ENCODE assay signal across 16 mouse cellular contexts in the genomic region with DNA sequence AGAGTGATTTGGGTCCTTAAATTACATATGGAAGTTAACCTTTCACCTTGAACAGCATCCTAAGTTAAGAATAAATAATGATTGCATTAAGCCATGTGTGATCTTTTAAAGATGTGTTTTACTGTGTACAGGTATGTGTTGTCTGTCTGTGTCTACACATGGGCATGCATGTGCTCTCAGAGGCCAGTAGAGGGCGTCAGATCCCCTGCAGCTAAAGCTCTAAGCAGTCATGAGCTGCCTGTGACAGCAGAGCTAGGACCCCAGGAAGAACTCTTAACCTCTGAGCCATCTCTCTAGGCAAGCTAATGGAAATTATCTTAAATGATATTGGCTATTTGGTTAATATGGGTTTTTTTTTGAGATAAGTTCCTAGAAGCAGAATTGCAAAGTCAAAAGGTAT.
DNase-seq lines count a peak whose midpoint lies in the region; ATAC-seq and TF ChIP-seq lines count a peak whose summit lies in the region.
"Had no signal": no experiment of that assay in that cellular context is flagged by ENCODE, and none has a peak within 500 bp of the region (broad histone marks: within the 10 kb centered on the region; RNA-seq: fewer than 3 reads in every experiment).

No protein-coding gene starts in this region.

- peak; percentile 58 for TF ChIP-seq CTCF in lung, embryonic 14.5 days (IDR thresholded peaks at IDR 0.05; ENCODE audit: low read depth)
- TF ChIP-seq CTCF in bone marrow macrophage, adult 2 months (IDR thresholded peaks at IDR 0.05; ENCODE audit: low read depth, low read length) = peak; percentile 39; the same call in 1 of the 2 replicates

- no peak overlapping the region for H3K27ac ChIP-seq in lung, embryonic 14.5 days (ENCODE audit: low read depth)
- no peak overlapping the region for H3K27ac ChIP-seq in bone marrow macrophage, adult 2 months (ENCODE audit: insufficient read depth, low read depth, low read length)
- no peak overlapping the region for H3K27ac ChIP-seq in midbrain, embryonic 14.5 days (replicated peaks; ENCODE audit: low read depth, low read length)
- H3K27ac ChIP-seq: forebrain, embryonic 15.5 days; hindbrain, embryonic 15.5 days; macrophage had no signal

- no peak overlapping the region for H3K9ac ChIP-seq in lung, embryonic 14.5 days
- H3K9ac ChIP-seq in midbrain, embryonic 14.5 days (replicated peaks; ENCODE audit: low read length) = no peak overlapping the region
- H3K9ac ChIP-seq: forebrain, embryonic 15.5 days; hindbrain, embryonic 15.5 days had no signal

- DNase-seq in heart, adult 11 months = peak; percentile 88
- DNase-seq in heart, postnatal 36 days = no peak
- peak; percentile 54 for DNase-seq in lung, embryonic 14.5 days
- DNase-seq in lung, adult 18-20 months = no peak
- peak; percentile 16 for DNase-seq in splenic B cell, adult 2 months (ENCODE audit: low read depth, low spot score)
- no peak for DNase-seq in natural killer cell, adult 2 months (ENCODE audit: low spot score in 2 of 2)
- DNase-seq in midbrain, embryonic 14.5 days = no peak
- DNase-seq: adrenal gland, adult 8-10 months; cerebellum, adult 18-20 months had no signal

- H3K4me3 ChIP-seq in lung, embryonic 14.5 days (ENCODE audit: low read depth, low read length) = no peak overlapping the region
- H3K4me3 ChIP-seq in bone marrow macrophage, adult 2 months (ENCODE audit: insufficient read depth, low read length) = no peak overlapping the region
- no peak overlapping the region for H3K4me3 ChIP-seq in midbrain, embryonic 14.5 days (replicated peaks; ENCODE audit: low read depth, low read length)
- H3K4me3 ChIP-seq: forebrain, embryonic 15.5 days; hindbrain, embryonic 15.5 days; limb, embryonic 10.5 days; myocyte had no signal

- H3K9me3 ChIP-seq in lung, embryonic 14.5 days (ENCODE audit: low read depth, low read length) = no peaks in the 10 kb centered on the region
- no peaks in the 10 kb centered on the region for H3K9me3 ChIP-seq in midbrain, embryonic 14.5 days (ENCODE audit: control insufficient read depth, low read length)
- H3K9me3 ChIP-seq: forebrain, embryonic 15.5 days; G1E; hindbrain, embryonic 15.5 days; limb, embryonic 10.5 days had no signal

- no peaks in the 10 kb centered on the region for H3K4me1 ChIP-seq in lung, embryonic 14.5 days (ENCODE audit: insufficient read depth)
- no peaks in the 10 kb centered on the region for H3K4me1 ChIP-seq in bone marrow macrophage, adult 2 months (ENCODE audit: control insufficient read depth, insufficient read depth, low read length)
- H3K4me1 ChIP-seq in midbrain, embryonic 14.5 days (ENCODE audit: control insufficient read depth, insufficient read depth, low read length) = peaks cover 9% of the 10 kb centered on the region

- no peak overlapping the region for H3K4me2 ChIP-seq in lung, embryonic 14.5 days
- no peak overlapping the region for H3K4me2 ChIP-seq in midbrain, embryonic 14.5 days (ENCODE audit: low read length)
- H3K4me2 ChIP-seq: forebrain, embryonic 15.5 days; hindbrain, embryonic 15.5 days had no signal

- no peaks in the 10 kb centered on the region for H3K36me3 ChIP-seq in lung, embryonic 14.5 days (ENCODE audit: insufficient read depth)
- H3K36me3 ChIP-seq in splenic B cell, adult 2 months (ENCODE audit: control insufficient read depth, insufficient read depth, low read length, poor library complexity, severe bottlenecking) = no peaks in the 10 kb centered on the region
- no peaks in the 10 kb centered on the region for H3K36me3 ChIP-seq in midbrain, embryonic 14.5 days (ENCODE audit: control insufficient read depth, insufficient read depth, low read length)
- H3K36me3 ChIP-seq: forebrain, embryonic 15.5 days; G1E; hindbrain, embryonic 15.5 days; limb, embryonic 10.5 days had no signal

- WGBS in lung, embryonic 14.5 days = 18% methylated on average over 1 of the region's 1 CpGs
- WGBS in midbrain, embryonic 14.5 days = 19% methylated on average over 1 of the region's 1 CpGs

- TF ChIP-seq POLR2A in bone marrow macrophage, adult 2 months (IDR thresholded peaks at IDR 0.05; ENCODE audit: borderline replicate concordance, low read depth, low read length) = no peak

- H3K27me3 ChIP-seq in lung, embryonic 14.5 days (ENCODE audit: insufficient read depth, low read length) = no peaks in the 10 kb centered on the region; the same call in 1 of the 2 replicates
- H3K27me3 ChIP-seq in splenic B cell, adult 2 months (ENCODE audit: control insufficient read depth, insufficient read depth, low read length, poor library complexity, severe bottlenecking) = no peaks in the 10 kb centered on the region
- no peaks in the 10 kb centered on the region for H3K27me3 ChIP-seq in midbrain, embryonic 14.5 days (ENCODE audit: control insufficient read depth, insufficient read depth, low read length)
- H3K27me3 ChIP-seq: forebrain, embryonic 15.5 days; hindbrain, embryonic 15.5 days had no signal

- intact Hi-C loops in heart, postnatal 36 days (cut with DNase I) = no loop called here

- ATAC-seq in lung, embryonic 14.5 days (ENCODE audit: insufficient read depth) = no peak
- ATAC-seq in midbrain, embryonic 14.5 days (ENCODE audit: low FRiP score, low TSS enrichment) = no peak
- ATAC-seq: forebrain, embryonic 15.5 days had no signal

Comparison
In these comparisons a context has a peak if more than half of its experiments do, and no peak if none do; other contexts are left out.
1. DNase-seq: peak in heart, adult 11 months (single experiment), lung, embryonic 14.5 days (single experiment) and splenic B cell, adult 2 months (single experiment); none in heart, postnatal 36 days (0 of 2), lung, adult 18-20 months (0 of 2), natural killer cell, adult 2 months (0 of 2) and midbrain, embryonic 14.5 days (single experiment).